Mouse (Mus musculus) intestine, embryonic 14.5 days (tissue): Measurements from ENCODE around the gene Tpgs1. TPM values are rescaled to one million over a fixed set of nuclear protein-coding genes. Genes with fewer than 3 reads are reported as not detected.

Experiments
- ATAC-seq: fragments of 200-750 bp; cut with Nextera tagmentation; replicated peaks from 2 replicates; pipeline ENCODE4 v1.8.0; 2017; ENCODE audit warnings: low read depth, moderate number of reproducible peaks, moderate TSS enrichment, moderate library complexity; ENCODE audit not compliant: low FRiP score, low TSS enrichment
- DNase-seq: peaks from one replicate; pipeline ENCODE4 v3.0.0-alpha.2; 2018; ENCODE audit warnings: low spot score
- H3K27ac ChIP-seq: fragments of 300-500 bp; sonication (generic); 2 replicates; pipeline ENCODE4 v1.5.1; 2014; ENCODE audit warnings: low read depth, mild to moderate bottlenecking, control low read depth
- H3K27me3 ChIP-seq: fragments of 300-500 bp; sonication (generic); replicated peaks from 2 replicates; pipeline ENCODE4 v1.6.1; 2014; ENCODE audit warnings: low read length, control low read depth; ENCODE audit not compliant: control insufficient read depth, insufficient read depth
- H3K36me3 ChIP-seq: fragments of 300-500 bp; sonication (generic); 2 replicates; pipeline ENCODE4 v1.6.1; 2014; ENCODE audit warnings: low read length, control low read depth; ENCODE audit not compliant: control insufficient read depth, insufficient read depth
- H3K4me1 ChIP-seq: fragments of 300-500 bp; sonication (generic); replicated peaks from 2 replicates; pipeline ENCODE4 v1.6.1; 2014; ENCODE audit warnings: low read length, control low read depth, mixed read lengths; ENCODE audit not compliant: control insufficient read depth, insufficient read depth
- H3K4me2 ChIP-seq: fragments of 300-500 bp; sonication (generic); 2 replicates; pipeline ENCODE4 v1.6.1; 2014; ENCODE audit warnings: low read length
- H3K4me3 ChIP-seq: fragments of 300-500 bp; sonication (generic); 2 replicates; pipeline ENCODE4 v1.5.1; 2014; ENCODE audit warnings: low read depth, low read length, control low read depth, mixed read lengths
- H3K9ac ChIP-seq: fragments of 300-500 bp; sonication (generic); 2 replicates; pipeline ENCODE4 v1.6.1; 2014; ENCODE audit warnings: mild to moderate bottlenecking, low read length
- H3K9me3 ChIP-seq: fragments of 300-500 bp; sonication (generic); 2 replicates; pipeline ENCODE4 v1.6.1; 2016; ENCODE audit warnings: low read length, control low read depth; ENCODE audit not compliant: control insufficient read depth
- WGBS: fragments of 180-500 bp; shearing (Covaris S2); extraction: QIAGEN DNeasy Blood & Tissue Kit; methylation state at CpG from one replicate; pipeline ENCODE4 v1.1.7; 2014; 5-methylcytosine and 5-hydroxymethylcytosine counted together
- polyA plus RNA-seq: library from polyadenylated mRNA; unstranded; fragments of >200 nt; fragmentation: Nextera tagmentation; extraction: Ambion mirVana; gene quantifications from 2 replicates; pipeline ENCODE4 v1.2.1, GENCODE M21; 2014

Tpgs1 gene
- polyA plus RNA-seq, 1 experiment from 2014 or later: 80.1 TPM

- DNase-seq: no peak
- Histone ChIP-seq H3K9ac (no peak overlapping the region), H3K27me3 (no peaks in the 10 kb centered on the region), H3K27ac (peak overlapping the region; percentile 40; the same call in 1 of the 2 replicates), H3K9me3 (no peaks in the 10 kb centered on the region), H3K36me3 (peaks cover 5% of the 10 kb centered on the region), H3K4me1 (peaks cover 11% of the 10 kb centered on the region), H3K4me2 (no peak overlapping the region), H3K4me3 (no peak overlapping the region)
- 63% methylated on average over 3 of the region's 3 CpGs for WGBS
- no peak for ATAC-seq
Observed at GRCm38 (mm10) chr10:79672088-79672455, 2.9 kb downstream of the Tpgs1 start.

GRCm38 (mm10) chr10:79673054-79673453, 3.9 kb downstream of the Tpgs1 start:
- no peak for DNase-seq
- WGBS: 95% methylated on average over 3 of the region's 3 CpGs
- Histone ChIP-seq H3K27me3 (no peaks in the 10 kb centered on the region), H3K4me1 (peaks cover 11% of the 10 kb centered on the region), H3K27ac (no peak overlapping the region), H3K4me2 (no peak overlapping the region), H3K9ac (no peak overlapping the region), H3K4me3 (no peak overlapping the region), H3K36me3 (peaks cover 5% of the 10 kb centered on the region), H3K9me3 (no peaks in the 10 kb centered on the region)
- no peak for ATAC-seq

- DNase-seq (no peak), ATAC-seq (no peak)
- Histone ChIP-seq H3K4me2 (no peak overlapping the region), H3K27ac (no peak overlapping the region), H3K36me3 (peaks cover 5% of the 10 kb centered on the region), H3K27me3 (no peaks in the 10 kb centered on the region), H3K9ac (no peak overlapping the region), H3K9me3 (no peaks in the 10 kb centered on the region), H3K4me3 (no peak overlapping the region), H3K4me1 (peaks cover 7% of the 10 kb centered on the region)
- 53% methylated on average over 44 of the region's 44 CpGs for WGBS
Observed at GRCm38 (mm10) chr10:79675346-79676035, 6.3 kb downstream of the Tpgs1 start.

GRCm38 (mm10) chr10:79680606-79681495, 11.7 kb downstream of the Tpgs1 start:
- Histone ChIP-seq H3K27ac (peak overlapping the region; percentile 55), H3K4me2 (peak overlapping the region; percentile 58), H3K27me3 (no peaks in the 10 kb centered on the region), H3K9ac (peak overlapping the region; percentile 14; the same call in 1 of the 2 replicates), H3K4me1 (peaks cover 15% of the 10 kb centered on the region), H3K36me3 (peaks cover 17% of the 10 kb centered on the region), H3K9me3 (no peaks in the 10 kb centered on the region), H3K4me3 (peak overlapping the region; percentile 80)
- 25% methylated on average over 11 of the region's 11 CpGs for WGBS
- no peak for DNase-seq
- ATAC-seq: peak; percentile 20; the same call in 1 of the 2 replicates

- H3K4me3 ChIP-seq: peak within 1 kb of the TSS; percentile 80
- no peaks in the 10 kb centered on the region for H3K27me3 ChIP-seq
- ATAC-seq (peak; percentile 90), DNase-seq (peak; percentile 99)
- H3K4me1 ChIP-seq: peaks cover 15% of the 10 kb centered on the region
- peak within 1 kb of the TSS; percentile 75 for H3K9ac ChIP-seq
- WGBS: under 1% methylated on average over 79 of the region's 84 CpGs
- peak within 1 kb of the TSS; percentile 55 for H3K27ac ChIP-seq
- peaks cover 25% of the 10 kb centered on the region for H3K36me3 ChIP-seq
- H3K9me3 ChIP-seq: no peaks in the 10 kb centered on the region
- H3K4me2 ChIP-seq: peak within 1 kb of the TSS; percentile 74
Observed at GRCm38 (mm10) chr10:79681591-79682245, 12.5 kb downstream of the Tpgs1 start, which contains the start of gene Cdc34. Cdc34 (plus strand) TSS chr10:79682195.

- peak overlapping the region; percentile 75 for H3K9ac ChIP-seq
- H3K4me3 ChIP-seq: peak overlapping the region; percentile 80
- peak overlapping the region; percentile 55 for H3K27ac ChIP-seq
- WGBS: 0% methylated on average over 10 of the region's 10 CpGs
- H3K36me3 ChIP-seq: peaks cover 33% of the 10 kb centered on the region
- H3K9me3 ChIP-seq: no peaks in the 10 kb centered on the region
- H3K4me1 ChIP-seq: peaks cover 15% of the 10 kb centered on the region
- DNase-seq (no peak), ATAC-seq (peak; percentile 5)
- H3K27me3 ChIP-seq: no peaks in the 10 kb centered on the region
- H3K4me2 ChIP-seq: peak overlapping the region; percentile 74
Observed at GRCm38 (mm10) chr10:79682551-79682915, 13.4 kb downstream of the Tpgs1 start.

- Histone ChIP-seq H3K4me2 (peak overlapping the region; percentile 74), H3K4me1 (peaks cover 15% of the 10 kb centered on the region), H3K9ac (peak overlapping the region; percentile 75), H3K27ac (peak overlapping the region; percentile 55), H3K36me3 (peaks cover 39% of the 10 kb centered on the region), H3K27me3 (no peaks in the 10 kb centered on the region), H3K4me3 (peak overlapping the region; percentile 80), H3K9me3 (no peaks in the 10 kb centered on the region)
- 6% methylated on average over 10 of the region's 10 CpGs for WGBS
- no peak for ATAC-seq
- DNase-seq: peak; percentile 88
Observed at GRCm38 (mm10) chr10:79682916-79683582, 13.9 kb downstream of the Tpgs1 start.
